Mouse (Mus musculus) lung, postnatal 0 days (tissue): Measurements from ENCODE around the gene Trappc11. TPM values are rescaled to one million over a fixed set of nuclear protein-coding genes. Genes with fewer than 3 reads are reported as not detected.
A peak's percentile ranks its signal among the peaks of the same experiment; 100 is the strongest.

Source experiments
- ATAC-seq: fragments of 200-750 bp; cut with Nextera tagmentation; 2 replicates; pipeline ENCODE4 v1.8.0; 2017; ENCODE audit warnings: moderate library complexity
- DNase-seq: peaks from one replicate; pipeline ENCODE4 v3.0.0-alpha.2; 2016; ENCODE audit warnings: low spot score
- H3K27ac ChIP-seq: fragments of 300-500 bp; sonication (generic); 2 replicates; pipeline ENCODE4 v1.5.1; 2014; ENCODE audit warnings: antibody characterized with exemption, mild to moderate bottlenecking, low read length, mixed read lengths
- H3K27me3 ChIP-seq: fragments of 300-500 bp; sonication (generic); replicated peaks from 2 replicates; pipeline ENCODE4 v1.6.1; 2014; ENCODE audit warnings: low read length, mixed read lengths; ENCODE audit not compliant: insufficient read depth
- H3K36me3 ChIP-seq: fragments of 300-500 bp; sonication (generic); 2 replicates; pipeline ENCODE4 v1.6.1; 2014; ENCODE audit warnings: low read length, mixed read lengths; ENCODE audit not compliant: insufficient read depth
- H3K4me1 ChIP-seq: fragments of 300-500 bp; sonication (generic); 2 replicates; pipeline ENCODE4 v1.6.1; 2014; ENCODE audit warnings: antibody characterized with exemption, low read depth, low read length, mixed read lengths; ENCODE audit not compliant: insufficient read depth
- H3K4me2 ChIP-seq: fragments of 300-500 bp; sonication (generic); replicated peaks from 2 replicates; pipeline ENCODE4 v1.6.1; 2014; ENCODE audit warnings: low read depth, mild to moderate bottlenecking, low read length, moderate library complexity, mixed read lengths
- H3K4me3 ChIP-seq: fragments of 300-500 bp; sonication (generic); 2 replicates; pipeline ENCODE4 v1.5.1; 2014; ENCODE audit warnings: low read depth, low read length
- H3K9ac ChIP-seq: fragments of 300-500 bp; sonication (generic); replicated peaks from 2 replicates; pipeline ENCODE4 v1.6.1; 2014; ENCODE audit warnings: low read depth, mild to moderate bottlenecking
- H3K9me3 ChIP-seq: fragments of 300-500 bp; sonication (generic); 2 replicates; pipeline ENCODE4 v1.6.1; 2016; ENCODE audit warnings: low read length, mixed read lengths
- CTCF ChIP-seq: IDR thresholded peaks from 2 replicates; pipeline ENCODE4 v1.5.1; 2016; ENCODE audit warnings: antibody characterized with exemption, mild to moderate bottlenecking
- EP300 ChIP-seq: IDR thresholded peaks from 2 replicates; pipeline ENCODE4 v1.6.1; 2016; ENCODE audit warnings: antibody characterized with exemption, mild to moderate bottlenecking, control low read depth
- WGBS: fragments of 180-500 bp; shearing (Covaris S2); extraction: QIAGEN DNeasy Blood & Tissue Kit; methylation state at CpG from one replicate; pipeline ENCODE4 v1.1.7; 2014; 5-methylcytosine and 5-hydroxymethylcytosine counted together
- polyA plus RNA-seq: library from polyadenylated mRNA; unstranded; fragments of >200 nt; fragmentation: Nextera tagmentation; extraction: Ambion mirVana; gene quantifications from 2 replicates; pipeline ENCODE4 v1.2.1, GENCODE M21; 2015

Gene Trappc11
- polyA plus RNA-seq, 1 experiment from 2014 or later, result 17.8 TPM

DNA sequence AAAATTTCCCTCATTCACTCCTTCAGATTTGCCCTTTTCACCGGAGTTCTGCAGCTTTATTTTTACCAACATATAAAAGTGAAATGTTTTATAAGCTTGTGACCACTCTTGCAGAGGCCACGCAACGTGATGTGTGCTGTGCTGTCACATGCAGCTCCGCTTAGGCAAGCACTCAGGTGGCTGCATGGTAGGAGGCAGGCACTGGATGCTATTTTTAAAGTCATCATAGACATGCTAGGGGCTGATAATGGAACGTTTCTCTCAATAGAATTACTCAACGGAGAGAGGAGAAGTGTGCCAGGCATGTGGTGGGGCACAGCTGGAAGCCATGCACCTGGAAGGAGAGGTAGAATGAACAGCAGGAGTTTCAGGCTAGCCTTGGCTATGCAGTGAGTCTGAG, 37.8 kb downstream of the Trappc11 start:
- Histone ChIP-seq H3K27me3 (no peaks in the 10 kb centered on the region), H3K9ac (no peak overlapping the region), H3K4me1 (no peaks in the 10 kb centered on the region), H3K4me3 (no peak overlapping the region), H3K27ac (no peak overlapping the region), H3K36me3 (peaks cover 48% of the 10 kb centered on the region; the same call in 1 of the 2 replicates), H3K9me3 (no peaks in the 10 kb centered on the region), H3K4me2 (no peak overlapping the region)
- 71% methylated on average over 6 of the region's 6 CpGs for WGBS
- ATAC-seq, result no peak
- DNase-seq, result no peak
- TF ChIP-seq CTCF (no peak), EP300 (no peak)

GRCm38 (mm10) chr8:47494602-47495153, 38.6 kb downstream of the Trappc11 start:
- no peaks in the 10 kb centered on the region for H3K27me3 ChIP-seq
- H3K4me2 ChIP-seq, result no peak overlapping the region
- 57% methylated on average over 12 of the region's 12 CpGs for WGBS
- no peak overlapping the region for H3K9ac ChIP-seq
- H3K36me3 ChIP-seq, result peaks cover 44% of the 10 kb centered on the region; the same call in 1 of the 2 replicates
- H3K4me3 ChIP-seq, result no peak overlapping the region
- H3K4me1 ChIP-seq, result no peaks in the 10 kb centered on the region
- H3K9me3 ChIP-seq, result no peaks in the 10 kb centered on the region
- no peak for TF ChIP-seq CTCF
- TF ChIP-seq EP300, result no peak
- H3K27ac ChIP-seq, result no peak overlapping the region
- ATAC-seq, result no peak
- no peak for DNase-seq

GRCm38 (mm10) chr8:47493106-47493505, 40.2 kb downstream of the Trappc11 start:
- no peaks in the 10 kb centered on the region for H3K4me1 ChIP-seq
- peak; percentile 35; the same call in 1 of the 2 replicates for ATAC-seq
- H3K36me3 ChIP-seq, result peaks cover 31% of the 10 kb centered on the region; the same call in 1 of the 2 replicates
- no peak overlapping the region for H3K9ac ChIP-seq
- 58% methylated on average over 12 of the region's 12 CpGs for WGBS
- H3K27me3 ChIP-seq, result no peaks in the 10 kb centered on the region
- no peak overlapping the region for H3K4me3 ChIP-seq
- H3K27ac ChIP-seq, result no peak overlapping the region
- no peaks in the 10 kb centered on the region for H3K9me3 ChIP-seq
- TF ChIP-seq EP300 (no peak), CTCF (no peak)
- H3K4me2 ChIP-seq, result no peak overlapping the region
- peak; percentile 47 for DNase-seq

DNA sequence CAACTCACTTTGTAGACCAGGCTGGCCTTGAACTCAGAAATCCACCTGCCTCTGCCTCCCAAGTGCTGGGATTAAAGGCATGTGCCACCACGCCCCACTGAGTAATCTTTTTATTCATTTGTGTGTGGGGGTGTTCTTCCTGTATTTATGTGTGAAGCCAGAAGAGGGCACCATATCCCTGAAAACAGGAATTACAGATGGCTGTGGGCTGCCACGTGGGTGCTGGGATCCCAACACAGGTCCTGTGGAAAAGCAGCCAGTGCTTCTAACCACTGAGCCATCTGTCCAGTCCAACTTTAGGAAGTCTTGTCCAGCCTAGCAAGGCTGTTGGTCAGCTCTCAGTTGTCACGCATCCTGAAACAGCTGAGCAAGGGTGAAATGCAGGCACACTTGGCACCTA, 46.0 kb downstream of the Trappc11 start:
- H3K9ac ChIP-seq, result no peak overlapping the region
- no peaks in the 10 kb centered on the region for H3K4me1 ChIP-seq
- 0 out of 2 replicates have a peak, but pooled peaks cover 3% of the 10 kb centered on the region for H3K9me3 ChIP-seq
- DNase-seq (no peak), ATAC-seq (no peak)
- WGBS, result 91% methylated on average over 3 of the region's 3 CpGs
- no peak overlapping the region for H3K4me2 ChIP-seq
- H3K27ac ChIP-seq, result no peak overlapping the region
- H3K27me3 ChIP-seq, result no peaks in the 10 kb centered on the region
- H3K36me3 ChIP-seq, result peaks cover 20% of the 10 kb centered on the region; the same call in 1 of the 2 replicates
- no peak for TF ChIP-seq CTCF
- no peak for TF ChIP-seq EP300
- H3K4me3 ChIP-seq, result no peak overlapping the region

GRCm38 (mm10) chr8:47482354-47483071, 50.8 kb downstream of the Trappc11 start:
- ATAC-seq (peak; percentile 32; the same call in 1 of the 2 replicates), DNase-seq (no peak)
- TF ChIP-seq EP300, result no peak
- no peak for TF ChIP-seq CTCF
- Histone ChIP-seq H3K4me2 (no peak overlapping the region), H3K4me1 (no peaks in the 10 kb centered on the region), H3K4me3 (no peak overlapping the region), H3K36me3 (no peaks in the 10 kb centered on the region), H3K9me3 (0 out of 2 replicates have a peak, but pooled peaks cover 3% of the 10 kb centered on the region), H3K9ac (no peak overlapping the region), H3K27me3 (no peaks in the 10 kb centered on the region), H3K27ac (no peak overlapping the region)
- WGBS, result 48% methylated on average over 12 of the region's 12 CpGs

- H3K4me1 ChIP-seq, result no peaks in the 10 kb centered on the region
- no peaks in the 10 kb centered on the region for H3K9me3 ChIP-seq
- H3K9ac ChIP-seq, result no peak overlapping the region
- H3K4me3 ChIP-seq, result no peak overlapping the region
- H3K27me3 ChIP-seq, result no peaks in the 10 kb centered on the region
- no peaks in the 10 kb centered on the region for H3K36me3 ChIP-seq
- H3K27ac ChIP-seq, result no peak overlapping the region
- H3K4me2 ChIP-seq, result no peak overlapping the region
- TF ChIP-seq EP300 (no peak), CTCF (no peak)
- 77% methylated on average over 7 of the region's 7 CpGs for WGBS
- ATAC-seq (peak; percentile 19; the same call in 1 of the 2 replicates), DNase-seq (no peak)
Observed at GRCm38 (mm10) chr8:47480039-47480438, 53.2 kb downstream of the Trappc11 start.
